Comparison of ENCODE assay signal across 26 mouse cellular contexts in genomic region chr1:90936990-90937389, GRCm38 (mm10). TPM values are rescaled to one million over a fixed set of nuclear protein-coding genes. Genes with fewer than 3 reads are reported as not detected.
"Had no signal": no experiment of that assay in that cellular context is flagged by ENCODE, and none has a peak within 500 bp of the region (broad histone marks: within the 10 kb centered on the region; RNA-seq: fewer than 3 reads in every experiment).

No protein-coding gene starts in this region.

- DNase-seq: lung, adult 18-20 months; lung, embryonic 14.5 days; lung, postnatal 10 days; lung, postnatal 4 days; midbrain, embryonic 14.5 days; right cerebral cortex, adult 18-20 months; right cerebral cortex, postnatal 25 days; right cerebral cortex, postnatal 4 days; spleen, adult 18-20 months; thymus, postnatal 14 days; thymus, postnatal 36 days had no signal

- H3K27ac ChIP-seq: liver, embryonic 14.5 days; midbrain, embryonic 10.5 days; midbrain, embryonic 12.5 days; neural tube, embryonic 13.5 days; neural tube, embryonic 15.5 days had no signal

- H3K4me3 ChIP-seq: midbrain, embryonic 10.5 days; midbrain, embryonic 12.5 days; myocyte; neural tube, embryonic 13.5 days; neural tube, embryonic 15.5 days had no signal

- H3K4me1 ChIP-seq: midbrain, embryonic 12.5 days; neural tube, embryonic 13.5 days; neural tube, embryonic 15.5 days had no signal

- H3K9ac ChIP-seq: liver, embryonic 14.5 days; lung, embryonic 14.5 days; midbrain, embryonic 12.5 days; neural tube, embryonic 13.5 days; neural tube, embryonic 15.5 days had no signal

- H3K9me3 ChIP-seq: midbrain, embryonic 10.5 days; midbrain, embryonic 12.5 days; neural tube, embryonic 13.5 days; neural tube, embryonic 15.5 days had no signal

- H3K4me2 ChIP-seq: lung, embryonic 14.5 days; midbrain, embryonic 12.5 days; neural tube, embryonic 13.5 days; neural tube, embryonic 15.5 days had no signal

- ATAC-seq: midbrain, embryonic 16.5 days had no signal

- H3K27me3 ChIP-seq: midbrain, embryonic 12.5 days; neural tube, embryonic 13.5 days; neural tube, embryonic 15.5 days had no signal

- H3K36me3 ChIP-seq: midbrain, embryonic 10.5 days; midbrain, embryonic 12.5 days; neural tube, embryonic 13.5 days; neural tube, embryonic 15.5 days had no signal

RNA-seq across cellular contexts. Expression of gene Prlh, which starts 15.9 kb away (rescaled TPM):
- polyA plus RNA-seq: liver, embryonic 14.5 days; liver, embryonic 16.5 days; lung, embryonic 14.5 days; lung, embryonic 16.5 days; midbrain, embryonic 10.5 days; midbrain, embryonic 12.5 days; midbrain, embryonic 14.5 days; midbrain, embryonic 16.5 days; myocyte; neural tube, embryonic 11.5 days; neural tube, embryonic 13.5 days; neural tube, embryonic 15.5 days; small intestine, adult 2 months; stomach, embryonic 14.5 days; stomach, embryonic 16.5 days; testis, adult 2 months; thymus, postnatal 0 days had no signal

RNA-seq across cellular contexts. Expression of gene Rab17, which starts 32.5 kb away (rescaled TPM):
- polyA plus RNA-seq: midbrain, embryonic 10.5 days; midbrain, embryonic 12.5 days; midbrain, embryonic 14.5 days; myocyte; neural tube, embryonic 15.5 days had no signal
